Mouse (Mus musculus): ENCODE measurements around the gene Clrn1. TPM values are rescaled to one million over a fixed set of nuclear protein-coding genes. Genes with fewer than 3 reads are reported as not detected.

The Clrn1 gene
- total and polyA plus RNA-seq, 3 experiments, result not detected

GRCm38 (mm10) chr3:58828366-58829153, 56.6 kb downstream of the Clrn1 start:
- Histone ChIP-seq H3K79me2 (replicated peaks; ENCODE audit: control insufficient read depth, extremely low read depth, insufficient read depth, poor library complexity, severe bottlenecking) (no peaks in the 10 kb centered on the region), H3K9ac (ENCODE audit: insufficient read depth, low read depth) (no peak overlapping the region), H3K4me1 (ENCODE audit: control insufficient read depth in 1 of 2, insufficient read depth in 2 of 2) (no peaks in the 10 kb centered on the region; a peak in 1 of 4 replicates), H3K4me3 (replicated peaks in 1 of 3; ENCODE audit: low read depth in 2 of 3, low read length in 2 of 3, poor library complexity in 1 of 3) (no peak overlapping the region), H3K36me3 (replicated peaks in 1 of 2; ENCODE audit: control insufficient read depth in 1 of 2, insufficient read depth in 1 of 2, low read length in 1 of 2) (no peaks in the 10 kb centered on the region), H3K9me3 (replicated peaks; ENCODE audit: low read length) (no peaks in the 10 kb centered on the region), H3K27ac (ENCODE audit: insufficient read depth, low read depth) (no peak overlapping the region), H3K4me2 (ENCODE audit: insufficient read depth, low read depth, poor library complexity, severe bottlenecking) (no peak overlapping the region), H3K27me3 (replicated peaks) (no peaks in the 10 kb centered on the region)
- dilution Hi-C loops (cut with MboI; ENCODE audit: extremely low pct_ligation_motif_present, extremely low pct_unique_long_range_greater_than_20kb, low sequenced_read_pairs), result no loop called here
- in situ Hi-C loops (cut with MboI; ENCODE audit: low pct_ligation_motif_present, low pct_unique_long_range_greater_than_20kb, low sequenced_read_pairs), result no loop called here
- no peak for DNase-seq (ENCODE audit: extremely low read depth)
- TF ChIP-seq ZMIZ1 (IDR thresholded peaks at IDR 0.05; ENCODE audit: low read depth, low read length) (no peak), CTCF (conservative IDR thresholded peaks at IDR 0.05 in 1 of 2, IDR thresholded peaks at IDR 0.05 in 1 of 2; ENCODE audit: low read depth in 2 of 2, low read length in 2 of 2) (no peak), MXI1 (IDR thresholded peaks at IDR 0.05; ENCODE audit: low read depth, low read length) (no peak), ETS1 (conservative IDR thresholded peaks at IDR 0.05; ENCODE audit: low read depth, low read length) (no peak), SIN3A (IDR thresholded peaks at IDR 0.05; ENCODE audit: low read length) (no peak), ZKSCAN1 (IDR thresholded peaks at IDR 0.05; ENCODE audit: borderline replicate concordance, low read depth, low read length) (no peak), JUND (conservative IDR thresholded peaks at IDR 0.05; ENCODE audit: low read depth, low read length) (no peak)

- in situ Hi-C loops (cut with MboI; ENCODE audit: low pct_ligation_motif_present, low pct_unique_long_range_greater_than_20kb, low sequenced_read_pairs), result no loop called here
- Histone ChIP-seq H3K4me3 (replicated peaks in 1 of 3; ENCODE audit: low read depth in 2 of 3, low read length in 2 of 3, poor library complexity in 1 of 3) (no peak overlapping the region), H3K27ac (ENCODE audit: insufficient read depth, low read depth) (no peak overlapping the region), H3K4me1 (ENCODE audit: control insufficient read depth in 1 of 2, insufficient read depth in 2 of 2) (no peaks in the 10 kb centered on the region; a peak in 1 of 4 replicates), H3K27me3 (replicated peaks) (no peaks in the 10 kb centered on the region), H3K9me3 (replicated peaks; ENCODE audit: low read length) (no peaks in the 10 kb centered on the region), H3K4me2 (ENCODE audit: insufficient read depth, low read depth, poor library complexity, severe bottlenecking) (no peak overlapping the region), H3K9ac (ENCODE audit: insufficient read depth, low read depth) (no peak overlapping the region), H3K79me2 (replicated peaks; ENCODE audit: control insufficient read depth, extremely low read depth, insufficient read depth, poor library complexity, severe bottlenecking) (no peaks in the 10 kb centered on the region), H3K36me3 (replicated peaks in 1 of 2; ENCODE audit: control insufficient read depth in 1 of 2, insufficient read depth in 1 of 2, low read length in 1 of 2) (no peaks in the 10 kb centered on the region)
- dilution Hi-C loops (cut with MboI; ENCODE audit: extremely low pct_ligation_motif_present, extremely low pct_unique_long_range_greater_than_20kb, low sequenced_read_pairs), result no loop called here
- DNase-seq (ENCODE audit: extremely low read depth), result no peak
- no peak for TF ChIP-seq TCF12 (IDR thresholded peaks at IDR 0.05; ENCODE audit: low read depth, low read length)
- no peak for TF ChIP-seq ZMIZ1 (IDR thresholded peaks at IDR 0.05; ENCODE audit: low read depth, low read length)
- no peak for TF ChIP-seq E2F4 (IDR thresholded peaks at IDR 0.05; ENCODE audit: insufficient replicate concordance, low read depth, low read length)
- TF ChIP-seq MXI1 (IDR thresholded peaks at IDR 0.05; ENCODE audit: low read depth, low read length), result no peak
- TF ChIP-seq MAX (IDR thresholded peaks at IDR 0.05; ENCODE audit: low read length), result no peak
Measured at GRCm38 (mm10) chr3:58826266-58826665, 58.9 kb downstream of the Clrn1 start.

GRCm38 (mm10) chr3:58822211-58822610, 62.9 kb downstream of the Clrn1 start, which contains the start of gene Mindy4b-ps:
TSS of gene Mindy4b-ps (minus strand) at chr3:58822311.
- Histone ChIP-seq H3K4me2 (ENCODE audit: insufficient read depth, low read depth, poor library complexity, severe bottlenecking) (peak within 1 kb of the TSS; percentile 26), H3K27me3 (replicated peaks) (no peaks in the 10 kb centered on the region), H3K4me1 (ENCODE audit: control insufficient read depth in 1 of 2, insufficient read depth in 2 of 2) (no peaks in the 10 kb centered on the region), H3K4me3 (replicated peaks in 1 of 3; ENCODE audit: low read depth in 2 of 3, low read length in 2 of 3, poor library complexity in 1 of 3) (no peak within 1 kb of the TSS), H3K9me3 (replicated peaks; ENCODE audit: low read length) (no peaks in the 10 kb centered on the region), H3K27ac (ENCODE audit: insufficient read depth, low read depth) (no peak within 1 kb of the TSS), H3K36me3 (replicated peaks in 1 of 2; ENCODE audit: control insufficient read depth in 1 of 2, insufficient read depth in 1 of 2, low read length in 1 of 2) (no peaks in the 10 kb centered on the region), H3K79me2 (replicated peaks; ENCODE audit: control insufficient read depth, extremely low read depth, insufficient read depth, poor library complexity, severe bottlenecking) (no peaks in the 10 kb centered on the region), H3K9ac (ENCODE audit: insufficient read depth, low read depth) (no peak within 1 kb of the TSS)
- no peak for DNase-seq (ENCODE audit: extremely low read depth)
- dilution Hi-C loops (cut with MboI; ENCODE audit: extremely low pct_ligation_motif_present, extremely low pct_unique_long_range_greater_than_20kb, low sequenced_read_pairs), result no loop called here
- in situ Hi-C loops (cut with MboI; ENCODE audit: low pct_ligation_motif_present, low pct_unique_long_range_greater_than_20kb, low sequenced_read_pairs), result no loop called here
- no peak for TF ChIP-seq PAX5 (IDR thresholded peaks at IDR 0.05; ENCODE audit: low read length)
- no peak for TF ChIP-seq KAT2A (IDR thresholded peaks at IDR 0.05; ENCODE audit: insufficient replicate concordance, low read length)
- no peak for TF ChIP-seq TCF12 (IDR thresholded peaks at IDR 0.05; ENCODE audit: low read depth, low read length)
- TF ChIP-seq ZKSCAN1 (IDR thresholded peaks at IDR 0.05; ENCODE audit: borderline replicate concordance, low read depth, low read length), result no peak
- TF ChIP-seq SIN3A (IDR thresholded peaks at IDR 0.05; ENCODE audit: low read length), result no peak
- TF ChIP-seq HCFC1 (IDR thresholded peaks at IDR 0.05; ENCODE audit: low read depth, low read length), result no peak
- TF ChIP-seq POLR2AphosphoS2 (IDR thresholded peaks at IDR 0.05; ENCODE audit: low read depth, low read length), result no peak
- TF ChIP-seq SMC3 (IDR thresholded peaks at IDR 0.05; ENCODE audit: low read depth, low read length), result no peak
- TF ChIP-seq MXI1 (IDR thresholded peaks at IDR 0.05; ENCODE audit: low read depth, low read length), result no peak
- TF ChIP-seq MEF2A (IDR thresholded peaks at IDR 0.05; ENCODE audit: borderline replicate concordance, low read depth, low read length), result no peak
- TF ChIP-seq MAFK (IDR thresholded peaks at IDR 0.05; ENCODE audit: insufficient replicate concordance, low read length), result no peak
- TF ChIP-seq JUND (conservative IDR thresholded peaks at IDR 0.05; ENCODE audit: low read depth, low read length), result no peak
- no peak for TF ChIP-seq ELF1 (IDR thresholded peaks at IDR 0.05; ENCODE audit: low read depth, low read length)
- TF ChIP-seq NELFE (IDR thresholded peaks at IDR 0.05; ENCODE audit: low read depth, low read length), result no peak
- TF ChIP-seq UBTF (IDR thresholded peaks at IDR 0.05; ENCODE audit: low read depth, low read length), result no peak
- TF ChIP-seq USF1 (IDR thresholded peaks at IDR 0.05; ENCODE audit: low read depth, low read length), result no peak
- no peak for TF ChIP-seq GABPA (IDR thresholded peaks at IDR 0.05; ENCODE audit: insufficient replicate concordance, low read depth, low read length)
- TF ChIP-seq MAX (IDR thresholded peaks at IDR 0.05; ENCODE audit: low read length), result no peak
- TF ChIP-seq USF2 (conservative IDR thresholded peaks at IDR 0.05; ENCODE audit: low read depth, low read length), result no peak
